Mouse (Mus musculus) thymus, postnatal 14 days (tissue): ENCODE data around the gene Ptpn18.
"Not testable (repeated sequence)": the region's sequence is repeated elsewhere in the genome, so short reads cannot be mapped to it uniquely, and the experiment has no call there.

Experiments used
- DNase-seq: peaks from one replicate; pipeline ENCODE4 v3.0.0; 2021

Ptpn18 gene

DNA sequence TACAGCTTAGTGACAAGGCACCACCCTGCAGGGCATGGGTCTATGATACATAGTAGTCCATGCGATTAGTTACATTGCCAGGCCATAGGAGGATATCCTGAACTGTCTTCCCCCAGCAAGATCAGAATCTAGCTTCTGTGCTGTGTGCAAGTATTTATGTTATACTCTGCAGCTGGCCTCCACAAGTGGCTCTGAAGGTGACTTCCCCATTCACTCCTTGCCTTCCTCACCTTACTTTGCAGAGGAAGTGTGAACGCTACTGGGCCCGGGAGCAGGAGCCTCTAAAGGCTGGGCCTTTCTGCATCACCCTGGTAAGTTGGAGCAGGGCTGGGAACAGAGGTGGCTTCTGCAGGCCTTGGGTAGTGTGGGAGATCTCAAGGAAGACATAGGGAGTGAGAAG lies 8.5 kb downstream of the Ptpn18 start:
- DNase-seq, result no peak

DNA sequence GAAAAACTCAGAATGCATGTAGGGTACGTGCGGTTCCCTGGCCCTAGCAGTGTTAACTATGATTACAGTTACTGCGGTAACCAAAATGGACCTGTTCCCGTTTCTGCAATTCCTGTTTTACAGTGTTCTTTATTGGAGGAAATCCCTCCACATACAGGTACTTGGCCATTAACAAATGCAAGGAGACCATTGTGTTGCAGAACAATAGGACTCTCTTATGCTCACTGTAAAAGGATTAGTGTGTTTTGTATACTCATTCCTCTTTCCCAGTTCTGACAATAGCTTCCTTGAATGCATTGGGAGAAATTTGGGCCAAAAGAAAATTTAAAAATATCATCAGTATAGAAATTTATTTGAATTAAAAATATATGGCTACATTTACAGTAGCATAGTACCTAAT lies 8.9 kb downstream of the Ptpn18 start:
- DNase-seq, result no peak

GRCm38 (mm10) chr1:34469801-34470200 lies 10.2 kb downstream of the Ptpn18 start:
- no peak for DNase-seq

- peak; percentile 84 for DNase-seq
Observed at GRCm38 (mm10) chr1:34472427-34473300, 13.1 kb downstream of the Ptpn18 start.

- no peak for DNase-seq
Observed at GRCm38 (mm10) chr1:34478891-34479655, 19.5 kb downstream of the Ptpn18 start.

GRCm38 (mm10) chr1:34480801-34481200 lies 21.2 kb downstream of the Ptpn18 start:
- no peak for DNase-seq

DNA sequence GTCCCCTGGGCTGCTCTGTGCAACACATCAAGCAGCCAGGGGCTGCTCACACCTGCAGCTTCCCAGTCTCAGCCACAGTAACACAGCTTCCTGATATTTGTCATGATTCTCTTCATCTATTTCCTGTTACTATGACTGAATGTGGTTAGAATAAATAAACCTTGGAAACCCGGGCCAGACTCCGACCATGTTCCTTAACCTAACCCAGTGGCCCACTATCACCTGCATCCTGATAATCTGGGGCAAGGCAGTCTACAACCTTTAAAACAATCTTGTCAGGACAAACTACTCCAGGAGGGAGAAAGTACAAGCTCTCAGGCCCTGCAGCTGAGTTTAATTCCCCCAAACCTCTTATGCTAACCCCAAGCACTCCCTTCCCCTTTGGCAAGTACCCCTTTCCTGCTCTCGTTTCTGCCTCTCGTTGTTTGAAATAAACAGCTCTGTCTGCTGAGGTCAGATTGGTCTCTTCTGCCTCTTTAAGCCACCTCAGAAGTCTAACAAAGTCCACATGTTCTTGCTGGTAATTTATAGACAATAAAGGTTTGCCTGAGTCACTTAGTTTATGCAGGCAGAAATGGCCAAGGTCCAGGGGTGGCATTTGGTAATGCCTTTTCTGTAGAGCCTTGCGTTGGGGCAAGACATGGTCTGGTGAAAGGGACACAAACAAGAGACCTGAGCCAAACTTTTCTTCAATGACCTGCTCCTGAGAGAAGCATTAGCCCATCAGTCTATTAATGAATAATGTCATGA lies 22.5 kb downstream of the Ptpn18 start:
- no peak for DNase-seq

GRCm38 (mm10) chr1:34484470-34484869 lies 24.9 kb downstream of the Ptpn18 start:
- no peak for DNase-seq

GRCm38 (mm10) chr1:34485461-34486188 lies 26.1 kb downstream of the Ptpn18 start:
- DNase-seq, result peak; percentile 78

DNA sequence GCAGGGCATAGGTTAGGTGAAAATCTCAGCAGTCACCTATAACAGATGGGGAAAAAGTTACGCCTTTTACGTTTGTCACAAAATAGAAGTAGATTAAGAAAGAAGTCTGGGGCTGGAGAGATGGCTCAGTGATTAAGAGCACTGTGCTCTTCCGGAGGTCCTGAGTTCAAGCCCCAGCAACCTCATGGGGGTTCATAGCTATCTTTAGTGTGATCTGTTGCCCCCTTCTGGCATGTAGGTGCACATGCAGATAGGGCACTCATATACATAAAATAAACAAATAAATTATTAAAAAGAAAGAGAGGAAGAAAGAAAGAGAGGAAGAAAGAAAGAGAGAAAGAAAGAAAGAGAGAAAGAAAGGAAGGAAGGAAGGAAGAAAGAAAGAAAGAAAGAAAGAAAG lies 27.8 kb downstream of the Ptpn18 start:
- no peak for DNase-seq

- no peak for DNase-seq
Observed at GRCm38 (mm10) chr1:34489852-34490541, 30.4 kb downstream of the Ptpn18 start.

GRCm38 (mm10) chr1:34491480-34491879 lies 31.9 kb downstream of the Ptpn18 start:
- DNase-seq, result no peak

GRCm38 (mm10) chr1:34502991-34503390 lies 43.4 kb downstream of the Ptpn18 start:
- no peak for DNase-seq

DNA sequence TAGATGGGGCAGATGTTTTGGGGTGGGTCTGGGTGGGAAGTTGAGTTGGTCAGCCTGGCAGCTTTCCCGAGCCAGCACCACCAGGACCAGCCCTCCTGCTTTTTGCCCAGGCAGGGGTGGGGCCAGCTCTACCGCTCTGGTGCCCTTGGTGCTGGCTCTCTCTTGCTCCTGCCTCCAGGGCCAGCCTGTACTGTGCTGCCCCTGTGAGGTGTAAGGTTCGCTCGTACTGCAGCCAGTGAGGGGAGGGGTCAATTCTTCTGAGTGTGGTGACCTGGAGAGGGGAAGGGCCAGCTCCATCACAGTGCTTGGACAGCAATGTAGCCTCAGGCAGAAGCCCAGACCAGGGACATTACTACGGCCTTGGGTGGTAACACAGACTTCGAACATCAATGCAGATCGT lies 45.7 kb downstream of the Ptpn18 start:
- no peak for DNase-seq

DNA sequence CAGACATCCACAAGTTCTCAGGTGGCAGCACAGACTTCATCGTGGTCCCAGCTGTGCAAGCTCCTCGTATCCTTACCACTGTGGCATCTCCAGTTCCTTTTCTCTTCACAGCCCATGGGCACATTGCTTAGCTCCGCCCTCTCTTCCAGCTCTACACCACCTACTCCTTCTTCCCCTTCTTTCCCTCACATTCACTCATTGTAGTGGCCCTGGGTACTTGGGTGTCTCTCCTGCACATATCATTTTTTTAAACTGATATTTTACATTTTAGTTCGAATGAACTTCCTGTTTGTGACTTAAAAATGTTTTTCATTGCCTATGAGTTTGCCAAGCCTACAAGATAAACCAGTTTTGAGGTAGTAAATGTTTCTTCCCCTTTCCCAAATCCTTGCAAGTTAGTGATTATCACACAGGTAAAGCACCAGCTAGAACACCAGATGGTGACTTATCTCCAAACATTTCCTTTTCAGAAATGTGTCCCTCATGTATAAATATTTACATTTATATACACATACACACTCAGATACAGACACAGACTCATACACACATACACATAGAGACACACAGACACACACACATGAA lies 46.5 kb downstream of the Ptpn18 start:
- no peak for DNase-seq

GRCm38 (mm10) chr1:34507986-34508385 lies 48.4 kb downstream of the Ptpn18 start:
- DNase-seq, result no peak

GRCm38 (mm10) chr1:34510575-34510981 lies 51.0 kb downstream of the Ptpn18 start:
- peak; percentile 52 for DNase-seq

GRCm38 (mm10) chr1:34511027-34511426 lies 51.5 kb downstream of the Ptpn18 start:
- DNase-seq, result peak; percentile 65

GRCm38 (mm10) chr1:34513068-34513467 lies 53.5 kb downstream of the Ptpn18 start:
- no peak for DNase-seq

GRCm38 (mm10) chr1:34516595-34516994 lies 57.0 kb downstream of the Ptpn18 start:
- no peak for DNase-seq

DNA sequence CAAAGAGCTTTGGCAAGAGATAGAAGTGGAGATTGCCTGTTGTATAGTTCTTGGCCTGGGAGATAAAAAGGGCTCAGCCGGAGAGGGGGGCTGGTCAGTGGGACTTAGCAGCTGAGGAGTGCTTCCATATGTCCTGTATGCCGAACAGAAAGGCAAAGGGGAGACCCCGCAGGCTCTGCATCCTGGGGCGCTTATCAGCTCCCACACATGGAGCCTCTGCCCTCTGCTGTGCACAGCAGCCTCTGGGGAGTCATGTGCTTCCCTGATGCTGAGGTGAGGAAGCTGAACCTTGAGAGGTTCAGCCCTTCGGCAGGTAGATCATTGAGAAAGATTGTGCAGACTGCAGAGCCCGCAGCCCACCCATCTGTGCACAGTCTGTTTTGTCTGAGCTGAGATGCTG lies 57.7 kb downstream of the Ptpn18 start:
- DNase-seq, result not testable (repeated sequence)

DNA sequence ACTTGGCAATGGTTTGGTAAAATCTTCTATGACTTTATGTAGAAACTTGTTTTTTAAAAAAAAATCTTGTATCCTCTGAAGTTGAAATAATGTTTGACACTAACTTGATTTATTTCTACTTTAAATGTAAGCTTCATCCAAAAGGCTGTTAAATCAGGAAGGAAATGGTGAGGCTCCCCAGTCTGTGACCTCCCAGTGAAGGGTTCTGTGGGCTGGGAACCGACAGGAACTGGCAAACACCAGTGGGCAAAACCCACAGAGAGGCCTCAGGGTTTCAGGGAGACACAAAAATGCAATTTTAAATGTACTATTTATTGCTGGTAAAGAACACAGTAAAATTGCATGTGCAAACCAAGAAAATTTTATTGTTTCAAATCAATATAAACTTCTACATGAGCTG lies 58.2 kb downstream of the Ptpn18 start:
- DNase-seq, result not testable (repeated sequence)
